ENCODE assay signal across 30 mouse cellular contexts in genomic region chr2:69097526-69097925, GRCm38 (mm10). TPM values are rescaled to one million over a fixed set of nuclear protein-coding genes. Genes with fewer than 3 reads are reported as not detected.
A peak's percentile ranks its signal among the peaks of the same experiment; 100 is the strongest.
DNase-seq lines count a peak whose midpoint lies in the region; ATAC-seq and TF ChIP-seq lines count a peak whose summit lies in the region.
"Had no signal": no experiment of that assay in that cellular context is flagged by ENCODE, and none has a peak within 500 bp of the region (broad histone marks: within the 10 kb centered on the region; RNA-seq: fewer than 3 reads in every experiment).

No protein-coding gene starts in this region.

- DNase-seq in heart, adult 11 months: peak; percentile 71
- no peak for DNase-seq in heart, postnatal 25 days (ENCODE audit: low spot score)
- peak; percentile 62 for DNase-seq in kidney, adult 2 months
- peak; percentile 24 for DNase-seq in kidney, postnatal 14 days
- DNase-seq in layer of hippocampus, adult 2 months (ENCODE audit: low spot score in 2 of 2): no peak
- no peak for DNase-seq in layer of hippocampus, adult 11-12 months (ENCODE audit: low spot score)
- DNase-seq: adrenal gland, adult 2 months; adrenal gland, postnatal 10 days; adrenal gland, postnatal 25 days; B cell, adult 2 months; cerebellum, adult 11 months; cerebellum, adult 18-20 months; cerebellum, adult 8-10 months; cerebellum, adult 9-11 months; cerebellum, postnatal 14 days; cerebellum, postnatal 36 days; embryo, embryonic 11 days had no signal

- H3K4me1 ChIP-seq in kidney, adult 2 months (ENCODE audit: control insufficient read depth, insufficient read depth, low read length): no peaks in the 10 kb centered on the region
- no peaks in the 10 kb centered on the region for H3K4me1 ChIP-seq in kidney, embryonic 14.5 days (ENCODE audit: control insufficient read depth, insufficient read depth, low read length)
- no peaks in the 10 kb centered on the region for H3K4me1 ChIP-seq in kidney, embryonic 16.5 days (ENCODE audit: insufficient read depth, low read length)
- H3K4me1 ChIP-seq: embryonic facial prominence, embryonic 13.5 days; forebrain, embryonic 10.5 days; forebrain, embryonic 12.5 days had no signal

- no peak for ATAC-seq in kidney, embryonic 14.5 days (ENCODE audit: low FRiP score, low TSS enrichment)
- ATAC-seq in kidney, embryonic 16.5 days (ENCODE audit: low FRiP score, low TSS enrichment): no peak
- ATAC-seq: activated CD4-positive, CD25-positive, alpha-beta regulatory T cell, adult 4 months; CD4-positive, CD25-positive, alpha-beta regulatory T cell, adult 4 months; forebrain, embryonic 14.5 days; Patski had no signal

- no peak overlapping the region for H3K9ac ChIP-seq in kidney, embryonic 14.5 days (ENCODE audit: low read depth, low read length)
- H3K9ac ChIP-seq in kidney, embryonic 16.5 days (replicated peaks; ENCODE audit: low read length): no peak overlapping the region
- H3K9ac ChIP-seq: embryonic facial prominence, embryonic 13.5 days; embryonic facial prominence, embryonic 15.5 days; forebrain, embryonic 12.5 days had no signal

- no peak overlapping the region for H3K27ac ChIP-seq in kidney, adult 2 months (ENCODE audit: insufficient read depth, low read depth, low read length)
- H3K27ac ChIP-seq in kidney, embryonic 14.5 days (ENCODE audit: low read depth, low read length): no peak overlapping the region
- no peak overlapping the region for H3K27ac ChIP-seq in kidney, embryonic 16.5 days (ENCODE audit: low read length)
- H3K27ac ChIP-seq in layer of hippocampus, adult 2 months: peak overlapping the region; percentile 80
- H3K27ac ChIP-seq: embryonic facial prominence, embryonic 13.5 days; embryonic facial prominence, embryonic 15.5 days; forebrain, embryonic 10.5 days; forebrain, embryonic 12.5 days had no signal

- H3K27me3 ChIP-seq in kidney, adult 2 months (replicated peaks; ENCODE audit: control insufficient read depth, insufficient read depth, low read length): no peaks in the 10 kb centered on the region
- H3K27me3 ChIP-seq in kidney, embryonic 14.5 days (ENCODE audit: control insufficient read depth, insufficient read depth, low read length): no peaks in the 10 kb centered on the region
- H3K27me3 ChIP-seq in kidney, embryonic 16.5 days (ENCODE audit: insufficient read depth, low read length): no peaks in the 10 kb centered on the region
- H3K27me3 ChIP-seq: CH12.LX; embryonic facial prominence, embryonic 13.5 days; embryonic facial prominence, embryonic 15.5 days; forebrain, embryonic 12.5 days; Patski had no signal

- H3K4me2 ChIP-seq in kidney, embryonic 14.5 days (replicated peaks; ENCODE audit: low read depth, low read length): no peak overlapping the region
- no peak overlapping the region for H3K4me2 ChIP-seq in kidney, embryonic 16.5 days (replicated peaks; ENCODE audit: low read depth, low read length)
- H3K4me2 ChIP-seq: embryonic facial prominence, embryonic 13.5 days; embryonic facial prominence, embryonic 15.5 days; forebrain, embryonic 12.5 days had no signal

- no peak for TF ChIP-seq CTCF in kidney, adult 2 months (conservative IDR thresholded peaks at IDR 0.05; ENCODE audit: insufficient read depth, insufficient read length, low read depth, low read length)
- TF ChIP-seq CTCF in layer of hippocampus, adult 2 months (conservative IDR thresholded peaks at IDR 0.05): no peak

- H3K9me3 ChIP-seq in kidney, embryonic 14.5 days (ENCODE audit: control insufficient read depth, low read length): no peaks in the 10 kb centered on the region
- no peaks in the 10 kb centered on the region for H3K9me3 ChIP-seq in kidney, embryonic 16.5 days (ENCODE audit: low read length)
- H3K9me3 ChIP-seq: embryonic facial prominence, embryonic 13.5 days; embryonic facial prominence, embryonic 15.5 days; forebrain, embryonic 10.5 days; forebrain, embryonic 12.5 days; G1E had no signal

- no peak overlapping the region for H3K4me3 ChIP-seq in kidney, adult 2 months (ENCODE audit: insufficient read depth, low read depth, low read length)
- H3K4me3 ChIP-seq in kidney, embryonic 14.5 days (ENCODE audit: low read length): no peak overlapping the region
- no peak overlapping the region for H3K4me3 ChIP-seq in kidney, embryonic 16.5 days (ENCODE audit: low read length)
- no peak overlapping the region for H3K4me3 ChIP-seq in layer of hippocampus, adult 2 months
- H3K4me3 ChIP-seq: embryonic facial prominence, embryonic 13.5 days; embryonic facial prominence, embryonic 15.5 days; erythroblast, embryonic 14.5 days; forebrain, embryonic 10.5 days; forebrain, embryonic 12.5 days had no signal

- TF ChIP-seq POLR2A in kidney, adult 2 months (IDR thresholded peaks at IDR 0.05; ENCODE audit: low read depth, low read length): no peak

- WGBS in kidney, adult 2 months: 71% methylated on average over 2 of the region's 2 CpGs
- 79% methylated on average over 2 of the region's 2 CpGs for WGBS in kidney, embryonic 14.5 days
- 82% methylated on average over 2 of the region's 2 CpGs for WGBS in kidney, embryonic 16.5 days

- no peaks in the 10 kb centered on the region for H3K36me3 ChIP-seq in kidney, adult 2 months (ENCODE audit: control insufficient read depth, insufficient read depth, low read length)
- no peaks in the 10 kb centered on the region for H3K36me3 ChIP-seq in kidney, embryonic 14.5 days (ENCODE audit: control insufficient read depth, insufficient read depth, low read length)
- no peaks in the 10 kb centered on the region for H3K36me3 ChIP-seq in kidney, embryonic 16.5 days (ENCODE audit: insufficient read depth, low read length)
- H3K36me3 ChIP-seq: embryonic facial prominence, embryonic 15.5 days; forebrain, embryonic 10.5 days; forebrain, embryonic 12.5 days had no signal

- intact Hi-C loops in heart, postnatal 25 days (cut with DNase I): no loop called here

RNA-seq across cellular contexts. Expression of gene Nostrin, which starts 38.1 kb away (rescaled TPM):
- total RNA-seq in heart, postnatal 25 days (2021): 1 to 10 TPM; 4.9 to 5.7 TPM
- 0.75 and 1.0 TPM in 2 replicates for polyA plus RNA-seq in kidney, adult 2 months (2012; rRNA removed)
- polyA plus RNA-seq in kidney, embryonic 14.5 days (2014; fragmentation: Nextera tagmentation; extraction: Ambion mirVana): 5.4 and 5.9 TPM in 2 replicates
- polyA plus RNA-seq in kidney, embryonic 16.5 days (2015; fragmentation: Nextera tagmentation; extraction: Ambion mirVana): 4.7 and 7.1 TPM in 2 replicates
- 1 to 10 TPM; 4.2 to 4.8 TPM for total RNA-seq in layer of hippocampus, adult 2 months (2021)
- polyA plus RNA-seq: erythroblast, embryonic 14.5 days; G1E had no signal

Comparison
In these comparisons a context has a peak if more than half of its experiments do, and no peak if none do; other contexts are left out.
1. DNase-seq: peak in heart, adult 11 months (single experiment), kidney, adult 2 months (single experiment) and kidney, postnatal 14 days (single experiment); none in heart, postnatal 25 days (single experiment), layer of hippocampus, adult 2 months (0 of 2) and layer of hippocampus, adult 11-12 months (single experiment).